Mouse (Mus musculus): ENCODE data around the gene Srrm4. TPM values are rescaled to one million over a fixed set of nuclear protein-coding genes. Genes with fewer than 3 reads are reported as not detected.

The Srrm4 gene
- 10.0 and 14.6 TPM in 2 replicates for polyA plus RNA-seq (2016; fragmentation: Nextera tagmentation; extraction: Ambion mirVana)

DNA sequence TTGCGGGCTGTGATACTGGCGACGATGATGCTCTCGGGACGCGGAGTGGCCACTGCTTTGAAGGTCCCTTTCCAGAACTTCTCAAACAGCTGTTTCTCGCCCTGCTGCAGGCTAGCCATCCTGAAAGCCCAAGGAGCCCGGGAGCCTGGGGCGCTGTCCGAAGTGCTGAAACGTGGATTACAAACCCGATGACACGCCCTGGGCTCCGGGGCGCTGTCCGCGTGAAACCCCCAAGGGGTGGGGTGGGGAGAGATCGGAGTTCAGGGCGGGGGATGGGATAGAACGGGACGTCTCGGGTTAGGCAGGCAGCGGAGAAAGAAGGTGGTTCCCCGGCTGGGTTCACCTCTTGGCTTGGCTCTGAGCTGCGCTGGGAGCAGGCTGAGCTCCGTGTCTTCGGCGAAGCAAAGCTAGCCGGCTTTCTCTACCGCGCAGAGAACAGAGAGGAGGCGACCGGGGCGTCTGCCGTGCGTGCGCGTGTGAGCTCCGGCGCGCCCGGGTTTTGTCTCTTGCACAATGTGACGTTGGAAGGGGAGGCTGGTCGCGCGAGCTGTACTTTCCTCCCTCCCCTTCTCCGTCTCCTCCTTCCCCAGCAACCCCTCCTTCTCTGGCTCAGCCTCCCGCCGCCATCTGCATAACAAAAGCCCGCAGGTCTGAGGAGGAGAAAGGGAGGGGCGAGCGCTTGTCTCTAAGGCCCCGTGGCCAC, at the start of gene Srrm4:
TSS of gene Srrm4 (minus strand) at position 472 of the 703 bp plus-strand sequence.
- H3K27me3 ChIP-seq (ENCODE audit: low read depth, poor library complexity, severe bottlenecking) = peaks cover 39% of the 10 kb centered on the region
- H3K4me3 ChIP-seq = peak within 1 kb of the TSS; percentile 65
- H3K36me3 ChIP-seq = peaks cover 3% of the 10 kb centered on the region; the same call in 1 of the 2 replicates
- H3K27ac ChIP-seq (replicated peaks) = peak within 1 kb of the TSS; percentile 95
- no peaks in the 10 kb centered on the region for H3K9me3 ChIP-seq (replicated peaks)
- peak; percentile 91 for DNase-seq (ENCODE audit: low spot score)
- WGBS = under 1% methylated on average over 49 of the region's 53 CpGs
- peaks cover 75% of the 10 kb centered on the region for H3K4me1 ChIP-seq

DNA sequence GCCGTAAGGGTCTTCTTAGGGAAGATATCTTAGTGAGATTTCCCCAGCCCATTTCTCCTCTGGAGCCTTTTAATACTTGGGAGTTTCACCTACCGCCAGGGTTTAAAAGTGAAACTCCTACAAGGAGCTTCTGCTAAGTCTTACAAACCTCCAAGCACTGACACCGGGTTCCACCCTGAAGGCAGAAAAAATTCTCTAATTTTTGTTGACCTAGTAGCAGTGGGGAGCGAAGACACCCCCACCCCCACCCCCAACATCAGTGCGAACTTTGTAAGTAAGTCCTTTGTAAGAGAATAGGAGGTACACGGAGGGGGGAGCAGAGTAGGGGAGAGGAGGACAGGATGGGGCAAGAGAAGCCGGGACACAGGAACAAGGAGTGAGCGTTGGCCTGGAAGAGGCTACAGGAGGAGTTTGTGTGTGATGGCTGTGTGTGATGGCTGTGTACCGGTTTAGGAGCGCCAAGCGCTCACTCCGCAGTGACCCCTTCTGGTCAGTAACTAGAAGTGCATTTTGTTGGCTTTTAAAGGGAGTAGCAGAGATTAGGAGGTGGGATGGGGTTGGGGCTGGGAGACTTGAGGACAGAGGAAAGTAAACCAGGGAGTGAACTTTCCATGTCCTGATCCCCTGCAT, 1.3 kb upstream of the Srrm4 start:
- peaks cover 61% of the 10 kb centered on the region for H3K4me1 ChIP-seq
- H3K4me3 ChIP-seq = peak overlapping the region; percentile 65
- H3K27me3 ChIP-seq (ENCODE audit: low read depth, poor library complexity, severe bottlenecking) = peaks cover 39% of the 10 kb centered on the region
- H3K36me3 ChIP-seq = peaks cover under 1% of the 10 kb centered on the region; the same call in 1 of the 2 replicates
- H3K9me3 ChIP-seq (replicated peaks) = no peaks in the 10 kb centered on the region
- WGBS = 1% methylated on average over 12 of the region's 12 CpGs
- H3K27ac ChIP-seq (replicated peaks) = peak overlapping the region; percentile 95
- DNase-seq (ENCODE audit: low spot score) = peak; percentile 77

DNA sequence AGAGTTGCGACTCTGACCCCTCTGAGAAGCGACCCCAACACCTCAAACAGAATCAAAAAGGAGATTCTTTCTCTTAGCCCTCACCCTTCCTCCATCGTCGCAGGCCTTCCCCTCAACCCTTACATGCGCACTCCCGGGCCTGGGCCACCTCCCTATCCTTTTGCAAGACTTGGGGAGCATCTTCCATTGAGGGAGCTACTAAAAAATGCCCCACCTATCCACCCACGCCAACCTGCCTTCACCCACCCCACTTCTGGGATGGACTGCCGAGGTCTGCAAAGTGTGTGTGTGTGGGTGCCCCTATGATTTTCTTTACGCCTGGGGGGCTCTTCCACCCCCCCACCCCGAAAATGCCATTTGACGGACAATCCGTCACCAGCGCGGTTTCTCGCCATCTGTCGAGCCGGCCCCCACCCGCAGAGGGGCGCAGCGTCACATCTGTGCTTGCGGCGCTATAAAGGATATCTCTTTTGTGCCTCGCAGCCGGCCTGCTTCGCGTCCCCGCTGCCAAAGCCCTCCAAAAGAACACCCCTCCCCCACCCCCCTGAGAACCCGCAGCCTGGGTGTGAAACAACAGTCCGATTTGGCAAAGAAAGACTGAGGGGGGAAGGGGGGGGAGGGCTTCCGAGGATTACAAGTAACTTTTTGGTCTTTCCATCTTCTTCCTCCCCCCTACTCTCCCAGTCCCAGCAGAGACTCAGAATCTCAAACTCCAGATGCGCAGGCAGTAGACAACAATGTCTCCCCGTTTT, 608 bp upstream of the Srrm4 start:
- no peaks in the 10 kb centered on the region for H3K9me3 ChIP-seq (replicated peaks)
- H3K27me3 ChIP-seq (ENCODE audit: low read depth, poor library complexity, severe bottlenecking) = peaks cover 39% of the 10 kb centered on the region
- H3K27ac ChIP-seq (replicated peaks) = peak overlapping the region; percentile 95
- peak overlapping the region; percentile 65 for H3K4me3 ChIP-seq
- peak; percentile 87 for DNase-seq (ENCODE audit: low spot score)
- peaks cover 3% of the 10 kb centered on the region; the same call in 1 of the 2 replicates for H3K36me3 ChIP-seq
- peaks cover 68% of the 10 kb centered on the region for H3K4me1 ChIP-seq
- under 1% methylated on average over 32 of the region's 32 CpGs for WGBS

DNA sequence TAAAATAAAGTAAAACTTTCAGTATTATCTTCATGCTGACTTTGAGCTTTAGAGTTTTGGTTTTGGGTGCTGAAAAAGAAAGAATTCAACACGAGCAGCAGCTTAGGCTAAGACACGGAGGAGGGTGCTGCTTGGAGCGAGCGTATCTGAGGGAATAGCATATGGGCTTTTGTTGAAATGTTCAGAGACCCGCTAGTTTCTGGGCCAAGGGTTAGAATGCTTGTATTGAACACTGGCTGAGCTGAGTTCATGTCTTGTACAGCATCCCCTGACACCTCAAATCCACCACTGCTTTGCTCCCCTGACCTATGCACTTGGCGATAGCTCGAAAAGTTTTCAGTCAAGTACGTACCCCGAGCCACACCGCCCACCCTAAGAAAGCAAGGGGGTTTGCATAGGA, 919 bp downstream of the Srrm4 start:
- peak; percentile 27 for DNase-seq (ENCODE audit: low spot score)
- H3K9me3 ChIP-seq (replicated peaks) = no peaks in the 10 kb centered on the region
- WGBS = 6% methylated on average over 10 of the region's 10 CpGs
- peaks cover 83% of the 10 kb centered on the region for H3K4me1 ChIP-seq
- peaks cover 39% of the 10 kb centered on the region for H3K27me3 ChIP-seq (ENCODE audit: low read depth, poor library complexity, severe bottlenecking)
- H3K36me3 ChIP-seq = peaks cover 3% of the 10 kb centered on the region; the same call in 1 of the 2 replicates
- peak overlapping the region; percentile 65 for H3K4me3 ChIP-seq
- peak overlapping the region; percentile 95 for H3K27ac ChIP-seq (replicated peaks)

DNA sequence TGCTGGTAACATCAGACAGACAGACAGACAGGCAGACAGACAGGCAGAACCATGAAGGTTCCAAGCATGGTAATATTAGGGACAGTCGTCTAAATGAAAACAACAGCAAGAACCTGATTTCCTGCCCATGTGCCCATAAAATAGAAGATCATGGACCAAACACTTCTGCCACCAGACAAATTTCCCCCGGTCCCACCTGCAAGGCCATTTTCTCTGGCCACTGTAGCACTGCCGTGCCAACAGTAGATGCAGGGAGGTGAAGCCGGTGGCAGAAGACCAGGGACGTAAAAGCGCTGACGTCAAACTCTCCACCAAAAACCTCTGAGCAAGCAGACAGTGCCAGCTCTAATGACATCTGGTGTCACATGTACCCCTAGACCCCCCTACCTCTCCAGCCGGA, 2.0 kb downstream of the Srrm4 start:
- WGBS = 66% methylated on average over 8 of the region's 8 CpGs
- Histone ChIP-seq H3K9me3 (replicated peaks) (no peaks in the 10 kb centered on the region), H3K27me3 (ENCODE audit: low read depth, poor library complexity, severe bottlenecking) (peaks cover 39% of the 10 kb centered on the region), H3K4me1 (peaks cover 91% of the 10 kb centered on the region), H3K27ac (replicated peaks) (peak overlapping the region; percentile 95; the same call in 1 of the 2 replicates), H3K36me3 (peaks cover 3% of the 10 kb centered on the region), H3K4me3 (peak overlapping the region; percentile 65)
- DNase-seq (ENCODE audit: low spot score) = no peak

DNA sequence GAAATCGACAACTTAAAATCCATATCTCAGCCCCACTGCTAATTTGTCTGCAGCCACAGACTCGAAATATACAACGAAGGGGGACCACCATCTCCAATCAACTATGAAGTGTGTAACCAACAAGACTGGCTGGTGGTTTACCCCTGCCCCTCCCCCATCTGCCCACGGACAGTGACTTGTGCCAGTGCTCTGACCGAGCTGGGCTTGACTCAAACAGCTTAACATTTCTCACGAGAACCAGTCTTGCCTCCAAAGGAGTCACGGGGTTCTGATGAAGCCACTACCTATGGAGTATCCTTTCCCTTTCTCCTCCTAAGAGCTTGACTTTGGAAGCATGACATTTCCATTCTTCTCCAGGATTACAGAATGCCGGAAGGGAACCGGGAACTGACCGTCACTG, 2.8 kb downstream of the Srrm4 start:
- Histone ChIP-seq H3K4me3 (peak overlapping the region; percentile 65), H3K27me3 (ENCODE audit: low read depth, poor library complexity, severe bottlenecking) (peaks cover 39% of the 10 kb centered on the region), H3K36me3 (peaks cover 3% of the 10 kb centered on the region), H3K27ac (replicated peaks) (peak overlapping the region; percentile 52; the same call in 1 of the 2 replicates), H3K4me1 (peaks cover 96% of the 10 kb centered on the region), H3K9me3 (replicated peaks) (no peaks in the 10 kb centered on the region)
- no peak for DNase-seq (ENCODE audit: low spot score)
- 55% methylated on average over 10 of the region's 10 CpGs for WGBS

DNA sequence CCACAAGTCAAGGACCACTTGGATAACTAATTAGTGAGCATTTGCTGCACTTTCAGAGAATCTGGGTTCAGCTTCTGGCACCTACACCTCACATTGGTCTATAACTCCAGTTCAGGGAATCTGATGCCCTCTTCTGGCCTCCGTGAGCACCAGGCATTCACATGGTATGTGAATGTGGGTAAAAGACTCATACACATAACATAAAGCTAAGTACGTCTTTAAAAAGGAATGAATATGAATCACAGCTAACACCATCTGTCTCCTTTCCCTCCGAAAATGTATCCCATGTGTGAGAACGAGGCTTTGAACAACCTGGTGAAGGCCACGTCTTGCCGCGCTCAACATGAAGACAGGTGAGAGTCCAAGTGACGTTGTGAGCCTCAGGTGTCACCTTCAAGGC, 12.1 kb downstream of the Srrm4 start:
- no peak for DNase-seq (ENCODE audit: low spot score)
- 86% methylated on average over 8 of the region's 8 CpGs for WGBS
- Histone ChIP-seq H3K4me3 (no peak overlapping the region), H3K4me1 (peaks cover 39% of the 10 kb centered on the region), H3K9me3 (replicated peaks) (peaks cover 12% of the 10 kb centered on the region), H3K27me3 (ENCODE audit: low read depth, poor library complexity, severe bottlenecking) (no peaks in the 10 kb centered on the region), H3K36me3 (peaks cover 55% of the 10 kb centered on the region), H3K27ac (replicated peaks) (no peak overlapping the region)

DNA sequence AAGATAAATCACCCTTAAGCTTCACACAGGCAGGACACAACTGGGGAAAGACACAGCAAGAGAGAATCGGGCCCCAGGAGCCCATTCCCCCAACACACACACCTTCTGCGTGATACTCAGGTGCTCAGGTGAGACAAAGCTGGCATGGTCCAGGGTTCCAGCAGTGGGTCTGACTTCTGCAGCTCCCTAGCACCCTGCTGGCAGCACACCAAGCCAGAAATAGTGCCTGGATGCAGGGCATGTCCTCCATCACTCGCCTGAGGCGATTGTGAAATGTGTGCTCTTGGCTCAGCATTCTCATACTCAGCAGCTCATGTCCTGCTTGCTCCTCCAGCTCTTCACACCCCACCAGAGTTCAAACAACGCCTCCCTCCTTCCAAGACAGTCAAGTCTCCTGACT, 14.5 kb downstream of the Srrm4 start:
- H3K9me3 ChIP-seq (replicated peaks) = peaks cover 12% of the 10 kb centered on the region
- peaks cover 46% of the 10 kb centered on the region for H3K4me1 ChIP-seq
- H3K4me3 ChIP-seq = no peak overlapping the region
- H3K27me3 ChIP-seq (ENCODE audit: low read depth, poor library complexity, severe bottlenecking) = no peaks in the 10 kb centered on the region
- no peak for DNase-seq (ENCODE audit: low spot score)
- no peak overlapping the region for H3K27ac ChIP-seq (replicated peaks)
- H3K36me3 ChIP-seq = peaks cover 46% of the 10 kb centered on the region
- 86% methylated on average over 5 of the region's 5 CpGs for WGBS

DNA sequence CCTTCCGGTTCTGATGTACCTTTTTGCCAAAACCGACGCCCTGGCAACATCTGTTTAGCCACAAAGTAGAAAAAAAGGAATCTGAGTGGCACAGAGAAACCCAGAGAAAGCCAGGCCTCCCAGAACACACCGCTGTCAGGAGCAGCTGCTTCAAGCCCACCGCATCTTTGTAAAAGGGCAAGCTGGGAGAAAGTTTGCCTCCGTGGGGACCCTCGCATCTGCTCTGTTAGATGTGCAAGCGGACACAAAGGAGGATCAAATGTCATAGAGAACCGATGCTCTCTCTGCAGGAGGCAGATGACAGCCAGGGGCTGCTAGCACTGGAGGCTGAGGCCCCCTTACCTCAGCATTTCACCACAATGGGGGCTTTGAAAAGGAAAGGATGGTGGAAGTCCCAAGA, 18.3 kb downstream of the Srrm4 start:
- peaks cover 73% of the 10 kb centered on the region for H3K4me1 ChIP-seq

DNA sequence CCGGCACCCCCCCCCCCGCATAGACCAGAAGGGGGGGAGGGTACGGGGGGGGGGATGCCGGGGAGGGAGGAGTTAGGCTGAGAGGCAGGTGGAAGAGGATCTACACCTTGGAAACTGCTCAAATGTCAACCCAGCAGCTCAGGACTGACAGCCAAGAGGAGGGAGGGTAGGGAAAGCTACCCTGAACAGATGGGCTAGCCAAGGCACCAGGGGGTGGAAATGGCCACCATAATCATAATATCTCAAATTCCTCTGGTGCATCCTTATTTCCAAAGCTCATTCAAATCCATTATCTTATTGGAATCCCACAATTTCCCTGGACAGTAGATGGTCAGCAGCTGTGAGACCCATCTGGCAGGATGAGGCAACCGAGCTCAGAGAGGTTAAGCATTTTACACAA, 19.7 kb downstream of the Srrm4 start:
- H3K4me3 ChIP-seq = peak overlapping the region; percentile 28; the same call in 1 of the 2 replicates
- H3K9me3 ChIP-seq (replicated peaks) = no peaks in the 10 kb centered on the region
- H3K27ac ChIP-seq (replicated peaks) = peak overlapping the region; percentile 87
- H3K4me1 ChIP-seq = peaks cover 73% of the 10 kb centered on the region
- 26% methylated on average over 5 of the region's 5 CpGs for WGBS
- no peak for DNase-seq (ENCODE audit: low spot score)
- peaks cover 13% of the 10 kb centered on the region for H3K36me3 ChIP-seq
- H3K27me3 ChIP-seq (ENCODE audit: low read depth, poor library complexity, severe bottlenecking) = no peaks in the 10 kb centered on the region

More for the DNA sequence above, 18.3 kb downstream of the Srrm4 start:
- Histone ChIP-seq H3K9me3 (replicated peaks) (peaks cover 7% of the 10 kb centered on the region), H3K27me3 (ENCODE audit: low read depth, poor library complexity, severe bottlenecking) (no peaks in the 10 kb centered on the region), H3K36me3 (peaks cover 15% of the 10 kb centered on the region), H3K27ac (replicated peaks) (peak overlapping the region; percentile 87), H3K4me3 (peak overlapping the region; percentile 22; the same call in 1 of the 2 replicates)
- WGBS = 24% methylated on average over 9 of the region's 9 CpGs
- DNase-seq (ENCODE audit: low spot score) = peak; percentile 47

DNA sequence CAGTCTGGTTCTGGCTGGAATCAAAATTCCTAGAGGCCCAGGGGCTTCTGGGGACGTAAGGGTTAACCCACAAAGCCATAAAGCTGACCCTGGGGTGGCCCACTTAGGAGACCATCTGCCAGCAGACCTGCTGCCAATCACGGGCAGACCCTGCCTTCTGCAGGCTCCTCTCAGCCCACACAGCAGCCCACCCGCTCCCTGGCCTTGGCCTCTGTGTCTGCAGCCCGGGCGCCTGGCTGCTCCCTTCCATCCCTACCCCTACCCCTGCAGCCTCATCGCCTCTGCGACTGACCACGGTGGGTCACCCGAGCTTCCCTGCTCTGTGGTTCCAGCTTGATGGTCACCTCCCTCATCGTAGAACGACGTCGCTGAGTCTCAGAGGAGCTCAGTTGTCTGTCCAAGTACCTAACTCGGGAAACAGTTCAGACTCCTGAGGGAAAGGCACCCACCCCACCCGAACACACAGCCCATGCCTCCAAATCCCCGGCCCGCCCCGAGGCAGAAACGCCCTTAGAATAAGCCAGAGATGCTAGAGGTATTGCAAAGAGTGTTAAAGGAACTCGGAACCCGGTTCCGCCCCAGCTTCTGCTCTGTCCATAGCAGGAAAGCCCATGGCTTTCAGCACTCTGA, 20.3 kb downstream of the Srrm4 start:
- H3K4me3 ChIP-seq = peak overlapping the region; percentile 28; the same call in 1 of the 2 replicates
- peaks cover 73% of the 10 kb centered on the region for H3K4me1 ChIP-seq
- H3K27me3 ChIP-seq (ENCODE audit: low read depth, poor library complexity, severe bottlenecking) = no peaks in the 10 kb centered on the region
- H3K36me3 ChIP-seq = peaks cover 11% of the 10 kb centered on the region; the same call in 1 of the 2 replicates
- H3K9me3 ChIP-seq (replicated peaks) = no peaks in the 10 kb centered on the region
- peak overlapping the region; percentile 87 for H3K27ac ChIP-seq (replicated peaks)
- 20% methylated on average over 22 of the region's 22 CpGs for WGBS
- DNase-seq (ENCODE audit: low spot score) = peak; percentile 73

DNA sequence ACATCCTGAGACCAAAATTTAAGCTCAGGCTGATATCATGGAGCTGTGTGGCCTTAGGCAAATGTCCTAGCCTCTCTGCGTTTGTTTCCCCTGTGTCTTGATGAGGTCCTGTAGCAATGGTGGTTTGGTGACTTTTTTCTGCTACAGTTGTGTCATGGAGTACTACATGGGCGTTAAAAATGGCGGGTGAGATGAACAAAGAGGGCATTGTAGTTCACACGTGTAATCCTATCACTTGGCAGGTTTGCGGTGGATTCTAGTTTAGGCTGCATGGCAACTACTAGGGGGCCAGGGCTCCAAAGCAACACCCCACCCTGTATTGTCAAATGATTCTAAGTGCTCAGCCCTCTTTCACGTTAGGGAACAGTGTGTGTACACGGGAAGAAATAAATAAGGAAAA, 21.1 kb downstream of the Srrm4 start:
- Histone ChIP-seq H3K36me3 (peaks cover 13% of the 10 kb centered on the region), H3K4me1 (peaks cover 70% of the 10 kb centered on the region), H3K27ac (replicated peaks) (peak overlapping the region; percentile 87), H3K9me3 (replicated peaks) (no peaks in the 10 kb centered on the region), H3K4me3 (no peak overlapping the region), H3K27me3 (ENCODE audit: low read depth, poor library complexity, severe bottlenecking) (no peaks in the 10 kb centered on the region)
- WGBS = 59% methylated on average over 7 of the region's 7 CpGs
- no peak for DNase-seq (ENCODE audit: low spot score)
